Mouse (Mus musculus) lung, postnatal 0 days (tissue): ENCODE measurements around the gene Apba1.

Experiments used
- CTCF ChIP-seq: IDR thresholded peaks from 2 replicates; pipeline ENCODE4 v1.5.1; 2016; ENCODE audit warnings: antibody characterized with exemption, mild to moderate bottlenecking
- EP300 ChIP-seq: IDR thresholded peaks from 2 replicates; pipeline ENCODE4 v1.6.1; 2016; ENCODE audit warnings: antibody characterized with exemption, mild to moderate bottlenecking, control low read depth

DNA sequence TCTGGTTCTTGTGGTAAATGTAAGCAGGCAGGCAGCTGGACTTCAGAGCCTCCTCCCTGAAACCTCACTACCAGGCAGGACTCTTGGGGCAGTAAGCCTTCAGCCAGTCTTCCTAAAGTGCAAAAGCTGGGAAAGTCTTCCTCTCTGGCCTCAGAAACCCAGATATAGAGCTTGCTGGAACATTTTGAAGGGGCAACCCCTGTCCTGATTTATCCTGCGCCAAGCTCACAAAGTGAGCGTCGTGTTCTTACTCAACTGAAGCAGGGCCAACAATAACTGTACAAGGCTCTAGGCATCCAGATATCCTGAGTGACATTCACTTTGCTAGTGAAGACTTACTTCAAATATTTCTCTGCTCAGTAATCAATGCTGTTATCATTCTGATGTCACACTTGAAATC, 211.7 kb downstream of the Apba1 start:
- no peak for TF ChIP-seq CTCF
- TF ChIP-seq EP300 = no peak
